Mouse (Mus musculus): ENCODE data around the gene Pigo. TPM values are rescaled to one million over a fixed set of nuclear protein-coding genes. Genes with fewer than 3 reads are reported as not detected.

Gene Pigo
- polyA plus RNA-seq, 1 experiment from 2014 or later: 27.5 TPM

- Histone ChIP-seq H3K9me3 (replicated peaks) (no peaks in the 10 kb centered on the region), H3K27me3 (ENCODE audit: low read depth, poor library complexity, severe bottlenecking) (no peaks in the 10 kb centered on the region), H3K36me3 (peaks cover 24% of the 10 kb centered on the region), H3K4me3 (no peak overlapping the region), H3K27ac (no peak overlapping the region), H3K4me1 (no peaks in the 10 kb centered on the region)
- 67% methylated on average over 4 of the region's 4 CpGs for WGBS
- DNase-seq (ENCODE audit: low spot score): no peak
These were observed 52.7 kb downstream of the Pigo start for GRCm38 (mm10) chr4:42972952-42973351.

- Histone ChIP-seq H3K27ac (no peak within 1 kb of the TSS), H3K9me3 (replicated peaks) (no peaks in the 10 kb centered on the region), H3K4me3 (no peak within 1 kb of the TSS), H3K36me3 (no peaks in the 10 kb centered on the region), H3K4me1 (peaks cover 4% of the 10 kb centered on the region; the same call in 1 of the 2 replicates), H3K27me3 (ENCODE audit: low read depth, poor library complexity, severe bottlenecking) (no peaks in the 10 kb centered on the region)
- 89% methylated on average over 4 of the region's 4 CpGs for WGBS
- no peak for DNase-seq (ENCODE audit: low spot score)
These were observed 56.3 kb downstream of the Pigo start, which contains the start of gene 1700022I11Rik for GRCm38 (mm10) chr4:42969304-42969703. Gene 1700022I11Rik, plus strand, starts transcription at chr4:42969604.

Other genes starting within 250 kb of the Pigo start
- gene Fam205a1, start 171.9 kb downstream of the Pigo start, polyA plus RNA-seq (2016; fragmentation: Nextera tagmentation; extraction: Ambion mirVana): not detected in 2 replicates
- 0.06 TPM in 1 of 2 replicates, not detected in the other for gene Gm12394, start 169.0 kb downstream of the Pigo start, polyA plus RNA-seq (2016; fragmentation: Nextera tagmentation; extraction: Ambion mirVana)
- 0.10 TPM in 1 of 2 replicates, not detected in the other for gene Fam205c, start 151.6 kb downstream of the Pigo start, polyA plus RNA-seq (2016; fragmentation: Nextera tagmentation; extraction: Ambion mirVana)
- gene Phf24, start 109.2 kb downstream of the Pigo start, polyA plus RNA-seq (2016; fragmentation: Nextera tagmentation; extraction: Ambion mirVana): 0.16 TPM in 1 of 2 replicates, not detected in the other
- 7.0 and 8.8 TPM in 2 replicates for gene Dnajb5, start 76.0 kb downstream of the Pigo start, polyA plus RNA-seq (2016; fragmentation: Nextera tagmentation; extraction: Ambion mirVana)
- 0.51 and 0.87 TPM in 2 replicates for gene 1700022I11Rik, start 56.2 kb downstream of the Pigo start, polyA plus RNA-seq (2016; fragmentation: Nextera tagmentation; extraction: Ambion mirVana)
- 650 and 691 TPM in 2 replicates for gene Vcp, start 25.3 kb downstream of the Pigo start, polyA plus RNA-seq (2016; fragmentation: Nextera tagmentation; extraction: Ambion mirVana)
- 25.5 and 26.8 TPM in 2 replicates for gene Fancg, start 15.3 kb downstream of the Pigo start, polyA plus RNA-seq (2016; fragmentation: Nextera tagmentation; extraction: Ambion mirVana)
- gene Stoml2, start 5.9 kb upstream of the Pigo start, polyA plus RNA-seq (2016; fragmentation: Nextera tagmentation; extraction: Ambion mirVana): 484 and 538 TPM in 2 replicates
- gene Fam214b, start 20.4 kb upstream of the Pigo start, polyA plus RNA-seq (2016; fragmentation: Nextera tagmentation; extraction: Ambion mirVana): 6.6 and 8.5 TPM in 2 replicates
- gene Unc13b, start 33.1 kb upstream of the Pigo start, polyA plus RNA-seq (2016; fragmentation: Nextera tagmentation; extraction: Ambion mirVana): 0.92 and 2.1 TPM in 2 replicates
- 0.14 and 0.45 TPM in 2 replicates for gene Atp8b5, start 241.3 kb upstream of the Pigo start, polyA plus RNA-seq (2016; fragmentation: Nextera tagmentation; extraction: Ambion mirVana)